Mouse (Mus musculus) brain, embryonic 14.5 days (tissue): ENCODE results near the gene Nbea.

Experiments used
- CTCF ChIP-seq: fragments of 200-500 bp; IDR thresholded peaks from 2 replicates; pipeline ENCODE4 v1.5.1; 2012; ENCODE audit warnings: inconsistent platforms, mild to moderate bottlenecking, moderate library complexity, borderline replicate concordance; ENCODE audit not compliant: insufficient read depth, insufficient read length; ENCODE audit errors: extremely low read depth
- POLR2A ChIP-seq: fragments of 200-500 bp; IDR thresholded peaks from 2 replicates; pipeline ENCODE4 v1.6.1; 2012; ENCODE audit warnings: mild to moderate bottlenecking, inconsistent platforms, borderline replicate concordance; ENCODE audit not compliant: poor library complexity, insufficient read depth, insufficient read length, severe bottlenecking; ENCODE audit errors: extremely low read depth

- TF ChIP-seq POLR2A = no peak
- TF ChIP-seq CTCF = no peak
These were observed 25.6 kb downstream of the Nbea start for GRCm38 (mm10) chr3:56157864-56158263.
